Mouse (Mus musculus): ENCODE measurements at regions not wholly inside any gene's neighbourhood (a gene's known extent, or its start where the extent isn't known, plus 50 kb on each side); places are given as distances from the start of the nearest gene placed in this dataset.

GRCm38 (mm10) chr15:97125836-97126822, 70.4 kb upstream of the Slc38a4 start:
- DNase-seq (ENCODE audit: low read depth, low spot score) = peak; percentile 78

- DNase-seq (ENCODE audit: low read depth, low spot score) = peak; percentile 34
These were observed 66.5 kb upstream of the Slc38a4 start for GRCm38 (mm10) chr15:97122263-97122662.

GRCm38 (mm10) chr15:97112452-97113200, 56.9 kb upstream of the Slc38a4 start:
- no peak for DNase-seq (ENCODE audit: low read depth, low spot score)

GRCm38 (mm10) chr15:97111320-97112192, 55.8 kb upstream of the Slc38a4 start:
- no peak for DNase-seq (ENCODE audit: low read depth, low spot score)

GRCm38 (mm10) chr15:97107779-97108178, 52.0 kb upstream of the Slc38a4 start:
- no peak for DNase-seq (ENCODE audit: low read depth, low spot score)

GRCm38 (mm10) chr15:97106556-97106955, 50.8 kb upstream of the Slc38a4 start:
- DNase-seq (ENCODE audit: low read depth, low spot score) = no peak

Measured in R1 (cell line).